Mouse (Mus musculus) bone marrow macrophage, adult 2 months (primary cell): ENCODE results near the gene Acap1.

Experiments
- CTCF ChIP-seq: IDR thresholded peaks from 2 replicates; pipeline ENCODE4 v1.5.1; 2012; ENCODE audit warnings: low read depth, mild to moderate bottlenecking, low read length, moderate library complexity
- POLR2A ChIP-seq: IDR thresholded peaks from 2 replicates; pipeline ENCODE4 v1.6.1; 2012; ENCODE audit warnings: mild to moderate bottlenecking, low read depth, low read length, borderline replicate concordance

- TF ChIP-seq POLR2A (no peak), CTCF (no peak)
These were observed 22.1 kb upstream of the Acap1 start for GRCm38 (mm10) chr11:69917379-69917948.
